Mouse (Mus musculus) embryonic fibroblast, embryonic 13.5 days (primary cell): ENCODE results near the gene Fndc7.

Source experiments
- CTCF ChIP-seq: IDR thresholded peaks from 2 replicates; pipeline ENCODE4 v1.5.1; 2011; ENCODE audit warnings: mild to moderate bottlenecking, control low read depth, low read length, moderate library complexity, borderline replicate concordance; ENCODE audit not compliant: insufficient read depth
- POLR2A ChIP-seq: IDR thresholded peaks from 2 replicates; pipeline ENCODE4 v1.6.1; 2011; ENCODE audit warnings: low read depth, mild to moderate bottlenecking, control low read depth, low read length, moderate library complexity

GRCm38 (mm10) chr3:108857714-108858113, 32.1 kb downstream of the Fndc7 start:
- TF ChIP-seq POLR2A (no peak), CTCF (no peak)
